Mouse (Mus musculus) kidney, adult 11 months (tissue): ENCODE results near the gene Heatr1.
"Not testable (repeated sequence)": the region's sequence is repeated elsewhere in the genome, so short reads cannot be mapped to it uniquely, and the experiment has no call there.

Experiments used
- DNase-seq: peaks from one replicate; pipeline ENCODE4 v3.0.0; 2022

The Heatr1 gene

DNA sequence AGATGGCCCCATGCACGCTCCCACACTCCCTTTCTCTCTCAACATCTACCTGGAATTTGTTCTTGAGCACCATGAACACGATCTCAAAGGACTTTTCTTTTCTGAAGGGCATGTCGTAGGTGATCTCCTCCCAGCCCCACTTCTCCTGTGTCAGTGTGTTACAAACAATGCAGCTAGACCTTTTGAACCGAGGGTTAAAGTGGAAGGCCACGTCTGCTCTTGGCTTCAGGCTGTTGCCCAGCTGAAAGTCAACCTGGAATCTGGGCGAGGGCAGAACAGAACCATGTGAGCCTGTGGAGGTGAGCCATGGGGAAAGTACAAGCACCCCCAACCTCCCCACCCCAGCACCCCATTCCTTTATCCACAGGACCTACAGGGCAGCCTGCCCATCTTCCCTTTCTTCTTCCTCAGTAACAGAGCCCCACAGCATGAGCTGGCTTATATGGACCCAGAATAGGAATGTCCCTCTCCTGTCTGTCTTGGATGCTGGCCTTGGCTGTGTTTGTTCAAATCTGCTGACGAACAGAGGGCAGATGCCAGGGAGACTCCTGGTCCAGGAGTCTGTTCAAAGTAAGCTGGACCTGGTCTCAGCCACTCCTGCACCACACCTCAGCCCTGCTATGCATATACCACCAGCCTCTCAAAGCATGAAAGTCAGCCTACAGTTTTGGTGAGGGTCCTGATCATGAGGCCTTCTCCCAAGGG lies 60.0 kb downstream of the Heatr1 start:
- peak; percentile 24 for DNase-seq

DNA sequence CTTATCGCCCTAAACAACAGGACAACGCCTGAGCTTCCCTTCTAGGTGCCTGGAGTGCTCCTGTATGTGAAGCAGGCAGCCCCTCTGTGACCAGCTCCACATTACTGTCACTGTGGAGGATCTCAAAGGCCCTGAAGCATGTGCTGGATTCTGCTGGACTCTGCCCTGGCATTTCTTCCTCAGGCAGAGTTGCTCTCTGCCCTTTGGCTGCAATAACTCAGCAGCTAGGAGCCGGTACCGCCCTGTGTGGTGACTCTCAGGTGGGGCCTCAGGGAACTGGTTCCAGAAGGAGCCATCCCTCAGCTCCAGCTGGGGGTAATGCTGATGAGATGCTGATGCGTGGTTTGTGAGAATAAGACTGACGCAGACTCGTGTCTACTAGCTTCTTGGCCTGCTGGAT lies 61.9 kb downstream of the Heatr1 start:
- peak; percentile 72 for DNase-seq

DNA sequence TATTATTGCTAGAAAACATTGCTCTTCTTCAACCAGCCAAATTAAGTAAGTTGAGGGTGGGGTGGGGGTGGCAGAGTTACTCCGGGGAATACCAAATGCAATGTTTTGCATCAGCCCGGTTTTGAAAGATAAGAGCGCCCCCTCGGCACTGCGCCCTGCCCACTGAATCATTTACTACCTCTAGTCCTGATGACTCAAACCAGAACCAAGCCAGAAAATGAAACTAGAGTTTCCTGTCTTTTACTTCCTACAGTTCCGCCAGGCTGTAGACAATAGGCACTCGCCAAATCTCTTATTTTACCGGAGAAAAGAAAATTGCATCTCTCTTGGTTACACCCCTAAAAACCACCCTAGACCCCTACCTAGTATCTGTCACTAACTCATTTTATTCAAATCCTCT lies 65.6 kb downstream of the Heatr1 start:
- DNase-seq, result peak; percentile 62

DNA sequence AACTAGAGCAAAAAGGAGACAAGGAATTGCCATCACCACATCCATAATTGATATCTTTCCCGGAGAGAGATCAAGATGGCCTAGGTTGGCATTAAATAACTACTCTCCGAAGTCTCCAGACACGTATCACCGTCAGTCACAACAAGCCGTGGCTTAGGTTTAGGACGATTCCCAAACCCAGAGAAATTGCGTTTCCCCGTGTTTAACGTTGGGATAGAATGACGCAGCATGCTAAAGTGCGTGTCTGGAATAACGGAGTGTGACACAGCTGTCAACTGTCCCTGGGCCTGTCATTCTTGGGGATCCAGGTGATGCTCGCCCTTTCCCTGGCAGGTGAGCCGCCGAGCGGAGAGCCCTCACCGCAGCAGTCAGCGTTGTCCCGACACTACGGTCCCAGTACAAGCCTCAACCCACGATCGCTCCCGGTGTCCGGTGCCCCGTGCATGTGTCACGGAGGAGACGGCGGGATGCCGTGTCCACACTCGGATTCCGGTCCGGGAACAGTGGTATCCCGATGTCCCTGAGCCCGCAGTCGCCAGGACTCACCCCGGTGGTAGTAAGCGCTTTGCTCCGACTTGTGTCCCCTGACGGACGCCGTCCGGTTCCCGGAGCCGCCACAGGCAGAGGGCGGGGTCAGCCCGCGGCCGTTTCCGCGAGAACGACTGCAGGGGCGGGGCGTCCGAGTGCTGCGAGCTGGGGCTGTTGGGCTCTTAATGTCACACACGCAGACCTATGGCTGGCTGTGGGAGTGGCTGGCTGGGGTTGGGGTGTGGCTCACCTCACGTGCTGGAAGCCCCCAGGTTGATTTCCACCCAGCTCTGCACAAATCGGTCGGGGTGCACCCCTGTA lies 66.3 kb downstream of the Heatr1 start:
- DNase-seq, result peak; percentile 93

DNA sequence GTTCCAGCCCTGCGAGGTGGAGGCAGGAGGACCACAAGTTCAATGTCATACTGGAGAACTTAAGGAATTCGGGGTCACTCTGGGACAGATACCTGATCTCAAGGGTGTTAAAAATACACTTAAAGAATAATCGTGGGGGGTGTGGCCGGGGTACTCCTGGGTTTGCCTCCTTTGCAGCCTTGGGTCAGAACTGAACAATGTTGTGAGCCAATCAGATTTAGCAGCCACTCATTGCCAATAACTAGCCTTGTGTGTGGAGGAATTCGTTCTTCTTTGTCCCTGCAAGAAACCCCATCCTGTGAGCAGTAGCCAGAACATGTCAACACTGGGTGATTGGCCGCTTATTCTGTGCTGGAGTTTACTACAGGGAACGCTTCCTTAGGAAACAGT lies 66.9 kb downstream of the Heatr1 start:
- no peak for DNase-seq

DNA sequence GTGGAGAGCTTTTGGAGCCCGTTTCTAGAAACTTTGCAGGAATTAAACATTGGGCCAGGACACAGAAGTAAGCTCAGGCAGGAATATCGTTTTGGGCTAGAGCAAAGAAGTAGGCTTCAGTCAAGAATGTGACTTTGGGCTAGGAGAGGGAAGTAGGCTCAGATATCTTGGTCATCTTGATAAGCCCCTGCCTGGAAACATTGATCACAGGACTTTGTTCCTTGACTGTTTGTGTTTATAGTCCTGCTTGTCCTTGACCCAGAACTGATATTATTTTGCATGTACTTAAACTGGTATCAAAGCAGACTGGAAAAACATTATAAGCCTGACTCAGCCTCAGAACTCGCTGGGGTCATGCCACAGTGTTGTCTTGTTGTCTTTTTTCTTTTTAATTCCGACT lies 67.8 kb downstream of the Heatr1 start:
- DNase-seq, result no peak

DNA sequence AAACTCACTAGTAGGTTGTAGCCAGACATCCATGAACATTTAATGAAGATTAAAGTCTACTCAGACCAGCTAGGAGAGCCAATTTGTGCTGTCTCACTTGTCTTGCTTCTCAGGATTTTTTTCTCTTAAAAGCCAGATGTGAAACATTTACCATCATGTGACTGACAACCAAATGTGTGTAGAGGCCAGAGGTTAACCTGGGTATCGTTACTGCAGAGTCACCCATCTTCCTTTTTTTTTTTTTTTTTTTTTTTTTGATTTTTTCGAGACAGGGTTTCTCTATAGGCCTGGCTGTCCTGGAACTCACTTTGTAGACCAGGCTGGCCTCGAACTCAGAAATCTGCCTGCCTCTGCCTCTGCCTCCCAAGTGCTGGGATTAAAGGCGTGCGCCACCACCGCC lies 69.3 kb downstream of the Heatr1 start:
- DNase-seq, result not testable (repeated sequence)

DNA sequence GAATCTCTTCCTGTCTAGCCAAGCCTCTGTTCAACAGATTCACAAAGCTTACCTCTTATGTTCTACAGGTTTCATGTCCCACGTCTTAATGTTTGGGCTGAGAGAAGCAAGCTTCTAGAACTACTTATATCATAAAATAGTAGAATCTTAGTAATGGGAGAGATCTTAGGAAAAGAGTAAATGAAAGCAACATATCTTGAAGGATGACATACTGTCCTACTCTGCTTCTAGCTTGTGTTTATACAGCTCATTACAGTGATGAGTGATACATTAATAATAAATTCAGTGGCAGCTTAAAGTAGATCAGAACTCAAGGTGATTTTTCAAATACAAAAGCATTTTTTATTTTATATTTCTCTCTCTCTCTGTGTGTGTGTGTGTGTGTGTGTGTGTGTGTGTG lies 70.0 kb downstream of the Heatr1 start, which contains the start of gene Lgals8:
TSS of gene Lgals8 (minus strand) at position 101 of the 400 bp plus-strand sequence.
- DNase-seq, result no peak

DNA sequence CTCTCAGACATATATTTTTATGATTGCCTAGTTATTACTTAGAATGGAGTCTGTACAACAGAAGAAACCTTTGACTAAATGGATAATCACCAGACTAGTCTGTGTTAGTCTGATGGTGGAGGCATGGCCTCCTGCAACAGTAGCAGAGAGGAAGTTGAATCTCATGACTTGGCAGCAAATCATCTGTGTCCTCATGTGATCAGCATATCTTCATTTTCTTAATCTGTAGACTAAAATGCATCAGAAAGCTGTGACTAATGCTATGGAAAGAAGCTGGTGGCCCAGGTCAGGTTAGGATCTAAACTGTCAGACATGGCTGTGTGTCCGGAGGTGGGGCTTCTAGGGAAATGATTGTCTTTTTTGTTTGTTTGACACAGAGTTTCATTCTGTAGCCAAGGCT lies 73.7 kb downstream of the Heatr1 start:
- DNase-seq, result no peak

DNA sequence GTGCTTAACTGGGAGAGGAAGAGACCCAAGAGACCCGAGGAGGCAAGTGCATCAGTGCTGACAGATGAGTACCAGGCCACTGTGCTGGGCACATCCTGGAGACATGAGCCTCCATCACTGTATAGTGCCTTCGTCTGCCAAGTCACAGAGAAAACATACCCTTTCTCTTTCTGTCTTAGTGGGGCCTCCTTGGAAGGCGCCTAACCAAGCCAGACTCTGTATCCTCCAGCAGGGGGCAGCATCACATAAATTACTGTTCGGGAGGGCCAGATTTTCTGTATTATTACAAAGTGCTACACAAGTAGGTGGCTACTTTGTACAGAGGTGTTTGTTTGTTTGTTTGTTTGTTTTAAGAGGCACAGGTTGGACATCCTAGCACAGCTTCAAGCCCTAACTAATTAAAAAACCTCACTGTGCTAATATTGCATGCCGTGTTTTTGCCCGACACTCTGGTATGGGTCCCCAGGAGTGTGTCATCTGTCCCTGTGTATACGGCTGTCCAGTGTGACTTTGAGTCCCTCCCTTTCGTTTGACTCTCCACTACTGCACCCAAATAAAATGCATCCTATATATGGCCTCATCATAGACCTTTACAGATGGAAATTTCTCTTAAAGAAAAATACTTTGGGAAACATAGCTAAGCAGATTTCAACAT lies 79.0 kb downstream of the Heatr1 start:
- DNase-seq, result peak; percentile 29

DNA sequence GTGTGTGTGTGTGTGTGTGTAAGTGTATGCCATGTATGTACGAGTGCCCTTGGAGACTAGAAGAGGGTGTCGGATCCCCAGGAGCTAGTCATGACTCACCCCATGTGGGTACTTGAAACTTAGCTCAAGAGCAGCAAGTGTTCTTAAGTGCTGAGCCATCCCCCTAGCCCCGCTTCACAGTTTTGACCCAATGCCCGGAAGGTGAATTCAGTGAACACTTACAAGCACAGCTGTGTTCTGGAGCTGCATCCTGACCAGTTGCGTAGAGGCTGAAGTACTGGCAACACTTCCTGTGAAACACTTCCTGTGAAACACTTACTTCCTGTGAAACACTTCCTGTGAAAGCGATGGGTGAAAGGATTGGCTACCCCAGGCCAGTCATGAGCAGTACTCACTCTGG lies 80.4 kb downstream of the Heatr1 start:
- DNase-seq, result no peak

DNA sequence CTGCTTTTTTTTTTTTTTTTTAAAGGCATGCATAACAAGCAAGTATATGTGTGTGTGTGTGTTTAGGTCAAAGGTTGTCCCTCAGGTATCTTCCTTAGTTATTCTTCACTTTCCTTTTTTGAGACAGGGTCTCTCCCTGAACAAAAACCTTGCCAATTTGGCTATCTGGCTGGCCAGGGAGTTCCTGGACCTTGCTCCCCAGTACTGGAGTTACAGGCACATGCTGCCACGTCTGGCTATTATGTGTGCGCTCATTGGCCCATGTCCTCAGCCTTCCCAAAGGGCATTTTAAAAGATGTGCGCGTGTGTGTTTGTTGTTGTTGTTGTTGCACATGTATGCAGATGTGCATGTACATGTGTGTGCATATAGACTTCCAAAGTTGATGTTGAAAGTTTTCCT lies 82.1 kb downstream of the Heatr1 start:
- DNase-seq, result peak; percentile 15

DNA sequence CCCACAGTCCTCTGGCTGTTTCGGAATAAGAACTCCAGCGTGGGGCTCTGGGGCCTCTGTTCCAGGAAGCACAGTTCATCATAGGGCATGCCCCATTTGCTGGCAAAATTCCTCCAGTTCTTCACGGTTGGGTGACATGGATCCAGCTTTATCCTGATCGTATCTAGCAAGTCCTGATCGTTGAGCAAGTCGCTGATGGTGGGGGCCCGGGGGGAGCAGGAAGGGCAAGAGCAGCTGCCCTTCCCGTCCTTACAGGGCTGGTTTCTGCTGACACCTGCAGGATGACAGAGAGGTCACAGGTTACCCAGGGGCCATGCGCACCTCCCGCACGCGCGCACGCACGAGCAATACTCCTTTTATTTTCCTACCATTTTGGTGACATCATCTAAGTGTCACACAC lies 83.5 kb downstream of the Heatr1 start:
- peak; percentile 91 for DNase-seq

DNA sequence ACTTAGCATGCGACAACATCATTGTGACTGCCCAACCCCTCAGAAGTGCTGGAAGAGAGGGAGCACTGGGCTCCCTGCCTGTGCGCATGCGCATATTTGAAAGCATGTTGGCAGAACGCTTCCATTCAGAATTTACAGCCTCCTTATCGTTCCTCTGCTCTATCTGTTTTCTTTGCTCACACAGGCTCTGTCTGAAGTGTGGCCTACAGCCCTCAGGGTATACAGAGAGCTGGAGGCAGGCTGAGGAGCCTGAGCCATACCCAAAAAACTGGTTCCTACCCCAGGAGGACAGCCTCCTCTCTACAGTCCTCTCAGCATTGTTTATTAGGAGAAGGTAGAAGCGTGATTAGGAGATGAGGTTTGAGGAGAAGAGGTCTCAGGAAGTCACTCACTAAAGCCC lies 85.0 kb downstream of the Heatr1 start:
- DNase-seq, result no peak

DNA sequence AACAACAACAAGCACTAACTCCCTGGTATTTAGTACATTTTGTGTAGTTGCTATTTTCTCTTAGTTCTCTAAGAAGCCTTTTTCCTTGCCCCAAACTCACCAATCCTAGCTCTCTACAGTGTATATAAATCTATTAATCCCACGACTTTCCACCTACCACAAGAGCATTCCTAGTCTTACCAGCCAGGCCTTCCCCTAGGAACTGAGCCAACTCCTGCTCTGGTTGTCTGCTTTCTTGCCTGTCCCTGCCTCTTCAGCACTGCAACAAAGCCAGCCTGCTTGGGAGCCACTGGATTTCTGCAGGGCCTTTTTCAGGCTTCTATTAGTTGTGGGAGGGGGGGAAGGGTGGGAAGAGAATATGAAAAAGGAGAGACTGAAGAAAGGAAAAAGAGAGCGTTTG lies 90.4 kb downstream of the Heatr1 start:
- no peak for DNase-seq

DNA sequence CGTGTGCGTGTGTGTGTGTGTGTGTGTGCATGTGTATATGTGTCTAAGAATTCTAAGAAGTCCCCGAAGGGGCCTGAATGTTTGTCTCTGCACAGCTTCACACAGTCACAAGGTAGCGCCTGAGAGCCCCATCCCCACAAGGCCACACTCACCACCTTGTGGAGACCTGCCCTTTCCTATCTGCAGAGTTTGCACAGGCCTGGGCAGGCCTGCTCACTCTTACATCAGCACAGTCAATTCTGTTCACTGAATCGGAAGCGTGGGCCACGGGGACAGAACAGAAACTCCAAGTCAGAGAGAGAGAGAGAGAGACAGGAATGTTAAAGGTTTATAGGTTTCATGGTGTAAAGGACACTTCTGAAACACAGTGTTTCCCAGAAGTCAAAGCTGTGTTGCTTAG lies 90.8 kb downstream of the Heatr1 start:
- no peak for DNase-seq
